Mouse (Mus musculus): ENCODE measurements around the gene Kcnmb4. TPM values are rescaled to one million over a fixed set of nuclear protein-coding genes. Genes with fewer than 3 reads are reported as not detected.
A peak's percentile ranks its signal among the peaks of the same experiment; 100 is the strongest.

The Kcnmb4 gene
- polyA plus RNA-seq, 1 experiment from 2014 or later: 13.1 TPM

DNA sequence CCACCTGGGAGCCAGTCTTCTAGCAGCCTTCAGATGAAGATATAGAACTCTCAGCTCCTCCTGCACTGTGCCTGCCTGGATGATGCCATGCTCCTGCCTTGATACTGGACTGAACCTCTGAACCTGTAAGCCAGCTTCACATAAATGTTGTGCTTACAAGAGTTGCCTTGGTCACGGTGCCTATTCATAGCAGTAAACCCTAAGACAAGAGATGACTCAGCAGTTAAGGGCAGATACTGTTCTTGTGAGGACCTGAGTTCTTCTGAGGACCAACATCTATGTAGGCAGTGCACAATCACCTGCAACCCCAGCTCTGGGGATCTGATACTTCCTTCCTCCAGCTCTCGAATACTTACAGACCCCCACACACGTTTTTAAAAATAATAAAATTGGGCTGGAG, 2.9 kb upstream of the Kcnmb4 start:
- H3K27ac ChIP-seq (replicated peaks): no peak overlapping the region
- WGBS: 90% methylated on average over 3 of the region's 3 CpGs

DNA sequence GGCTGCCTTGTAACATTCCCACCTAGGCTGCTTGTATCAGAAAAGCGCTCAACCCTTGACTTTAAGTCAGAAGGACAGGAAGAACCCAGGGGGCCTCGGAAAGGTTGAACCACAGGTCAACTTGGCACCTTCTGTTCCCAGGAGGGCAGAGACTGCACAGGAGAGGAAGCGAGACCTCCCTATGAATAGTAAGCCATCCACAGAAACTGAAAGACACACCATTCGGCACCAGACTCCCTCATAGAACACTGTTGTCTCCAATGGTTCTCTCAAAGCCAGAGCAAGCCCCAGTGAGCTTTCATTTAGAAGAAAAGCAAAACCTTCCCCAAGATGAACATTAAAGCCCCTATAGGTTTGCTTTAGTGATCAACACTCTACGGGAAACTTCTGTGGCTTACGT, 2.0 kb upstream of the Kcnmb4 start:
- Histone ChIP-seq H3K27me3 (peaks cover 3% of the 10 kb centered on the region; the same call in 1 of the 2 replicates), H3K36me3 (0 out of 2 replicates have a peak, but pooled peaks cover 2% of the 10 kb centered on the region), H3K27ac (replicated peaks) (no peak overlapping the region), H3K4me2 (replicated peaks) (no peak overlapping the region), H3K9me3 (no peaks in the 10 kb centered on the region), H3K4me3 (no peak overlapping the region), H3K4me1 (peaks cover 12% of the 10 kb centered on the region), H3K9ac (replicated peaks) (no peak overlapping the region)
- ATAC-seq (ENCODE audit: low FRiP score, low read depth): no peak
- 81% methylated on average over 6 of the region's 6 CpGs for WGBS

More for the DNA sequence above, 2.9 kb upstream of the Kcnmb4 start:
- 0 out of 2 replicates have a peak, but pooled peaks cover 3% of the 10 kb centered on the region for H3K36me3 ChIP-seq
- H3K9me3 ChIP-seq: no peaks in the 10 kb centered on the region
- no peak for ATAC-seq (ENCODE audit: low FRiP score, low read depth)
- H3K4me3 ChIP-seq: no peak overlapping the region
- H3K9ac ChIP-seq (replicated peaks): no peak overlapping the region
- no peak overlapping the region for H3K4me2 ChIP-seq (replicated peaks)
- H3K27me3 ChIP-seq: peaks cover 3% of the 10 kb centered on the region; the same call in 1 of the 2 replicates
- peaks cover 11% of the 10 kb centered on the region for H3K4me1 ChIP-seq

DNA sequence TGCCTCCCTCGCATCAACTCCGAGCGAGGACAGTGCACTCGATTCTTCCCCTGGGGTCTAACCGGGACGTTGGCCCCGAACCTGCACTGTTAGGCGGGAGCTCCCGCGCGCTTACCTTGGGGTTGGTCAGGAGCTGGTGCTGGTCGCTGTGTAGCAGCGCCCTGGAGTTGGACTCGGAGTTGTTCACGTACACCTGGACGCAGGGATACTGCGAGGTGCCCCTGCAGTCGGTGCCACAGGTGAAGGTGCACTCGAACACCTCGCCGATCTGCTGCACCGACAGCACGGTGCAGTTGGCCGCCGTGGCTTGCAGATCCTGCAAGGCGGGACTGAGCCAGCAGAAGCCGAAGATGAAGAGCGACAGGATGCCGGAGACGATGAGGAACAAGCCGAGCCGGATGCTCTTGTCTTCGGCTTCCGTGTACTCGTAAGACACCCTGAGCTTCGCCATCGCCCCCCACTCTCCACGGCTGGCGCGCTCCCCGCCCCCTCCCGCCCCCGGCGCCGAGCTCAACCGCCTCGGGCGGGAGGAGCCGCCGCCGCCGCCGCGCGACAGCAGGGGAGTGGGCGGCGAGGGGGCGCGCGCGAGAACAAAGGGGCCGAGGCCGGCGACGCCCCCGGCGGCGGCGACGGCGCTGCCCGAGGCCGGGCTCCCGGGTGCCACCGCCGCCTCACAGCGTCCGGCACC, 463 bp downstream of the Kcnmb4 start:
- under 1% methylated on average over 42 of the region's 78 CpGs for WGBS
- Histone ChIP-seq H3K36me3 (no peaks in the 10 kb centered on the region), H3K27ac (replicated peaks) (peak overlapping the region; percentile 80), H3K4me1 (peaks cover 15% of the 10 kb centered on the region), H3K27me3 (peaks cover 3% of the 10 kb centered on the region; the same call in 1 of the 2 replicates), H3K4me3 (peak overlapping the region; percentile 69), H3K9ac (replicated peaks) (peak overlapping the region; percentile 80), H3K9me3 (no peaks in the 10 kb centered on the region), H3K4me2 (replicated peaks) (peak overlapping the region; percentile 90)
- ATAC-seq (ENCODE audit: low FRiP score, low read depth): peak; percentile 80

DNA sequence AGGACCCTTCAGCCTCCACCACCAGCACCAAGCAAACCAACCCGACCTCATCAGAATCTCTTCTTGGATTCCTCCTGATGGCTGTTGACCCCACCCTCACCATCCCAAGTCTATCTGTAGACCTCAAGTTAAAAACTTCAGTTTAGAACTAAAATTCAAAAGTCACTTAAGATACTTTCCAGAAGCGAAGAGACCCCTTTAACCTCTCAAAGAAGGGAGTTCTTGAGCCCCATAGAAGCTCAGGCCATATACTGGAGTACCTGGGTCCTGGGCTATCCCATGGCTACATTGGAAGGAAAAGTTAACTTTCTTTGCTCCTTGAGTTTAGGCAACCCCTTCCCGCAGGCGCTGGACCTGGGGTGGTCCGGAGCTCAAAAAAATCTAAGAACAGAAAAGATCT, 1.1 kb downstream of the Kcnmb4 start:
- 12% methylated on average over 5 of the region's 5 CpGs for WGBS
- ATAC-seq (ENCODE audit: low FRiP score, low read depth): no peak
- no peaks in the 10 kb centered on the region for H3K9me3 ChIP-seq

DNA sequence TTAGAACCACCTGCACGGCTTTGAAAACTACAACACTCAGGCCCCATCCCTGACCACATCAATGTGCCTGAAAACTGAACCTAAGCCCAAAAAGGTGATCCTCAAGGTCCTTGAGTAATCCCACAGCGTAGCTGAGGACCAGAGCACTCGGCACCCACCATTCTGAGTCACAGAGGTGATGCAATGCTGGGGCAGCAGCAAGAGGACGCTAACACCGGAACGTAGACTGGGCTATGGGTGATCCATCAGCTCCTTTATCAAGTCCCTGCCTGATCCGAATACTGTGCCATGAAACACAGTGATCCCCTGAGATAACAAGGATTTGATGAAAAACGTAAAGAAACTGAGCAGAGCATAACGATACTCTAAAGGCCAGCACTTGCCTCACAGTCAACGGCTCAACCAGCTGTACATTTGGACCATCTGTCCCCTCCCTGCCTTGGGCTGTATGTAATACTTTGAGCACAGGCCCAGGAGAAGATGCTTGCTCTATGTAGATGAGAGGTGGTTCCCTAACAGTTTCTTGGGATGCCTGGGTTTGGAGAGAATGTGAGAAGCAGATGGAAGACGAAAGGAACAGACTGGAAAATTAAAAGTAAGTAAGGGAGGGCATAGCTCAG, 3.3 kb downstream of the Kcnmb4 start:
- Histone ChIP-seq H3K9ac (replicated peaks) (no peak overlapping the region), H3K4me2 (replicated peaks) (no peak overlapping the region), H3K27me3 (0 out of 2 replicates have a peak, but pooled peaks cover 3% of the 10 kb centered on the region), H3K4me1 (peaks cover 15% of the 10 kb centered on the region), H3K9me3 (no peaks in the 10 kb centered on the region), H3K36me3 (no peaks in the 10 kb centered on the region), H3K4me3 (no peak overlapping the region), H3K27ac (replicated peaks) (no peak overlapping the region)
- WGBS: 87% methylated on average over 11 of the region's 11 CpGs
- ATAC-seq (ENCODE audit: low FRiP score, low read depth): no peak

More for the DNA sequence above, 1.1 kb downstream of the Kcnmb4 start:
- H3K36me3 ChIP-seq: no peaks in the 10 kb centered on the region
- H3K9ac ChIP-seq (replicated peaks): peak overlapping the region; percentile 80
- H3K27ac ChIP-seq (replicated peaks): no peak overlapping the region
- H3K27me3 ChIP-seq: peaks cover 3% of the 10 kb centered on the region; the same call in 1 of the 2 replicates
- peak overlapping the region; percentile 90 for H3K4me2 ChIP-seq (replicated peaks)
- peaks cover 15% of the 10 kb centered on the region for H3K4me1 ChIP-seq
- peak overlapping the region; percentile 69 for H3K4me3 ChIP-seq

DNA sequence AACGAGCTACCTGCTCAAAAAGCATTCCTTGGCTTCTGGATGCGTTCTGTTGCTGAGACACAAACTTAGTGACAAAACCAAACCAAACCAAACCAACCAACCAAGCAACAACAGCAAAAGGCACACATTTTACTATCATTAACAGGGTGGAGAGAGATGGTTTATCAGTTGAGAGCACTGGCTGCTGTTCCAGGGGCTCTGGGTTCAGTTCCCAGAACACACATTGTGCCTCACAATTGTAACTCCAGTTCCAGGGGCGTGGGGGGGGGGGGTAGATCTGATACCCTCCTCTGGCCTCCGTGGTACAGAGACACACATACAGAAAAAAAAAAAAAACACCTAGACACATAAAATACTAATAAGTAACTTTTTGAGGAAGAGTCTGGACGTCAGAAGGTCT, 5.6 kb downstream of the Kcnmb4 start:
- Histone ChIP-seq H3K4me1 (peaks cover 14% of the 10 kb centered on the region), H3K9me3 (no peaks in the 10 kb centered on the region), H3K4me2 (replicated peaks) (no peak overlapping the region), H3K4me3 (no peak overlapping the region), H3K27me3 (no peaks in the 10 kb centered on the region), H3K36me3 (peaks cover 2% of the 10 kb centered on the region; the same call in 1 of the 2 replicates), H3K27ac (replicated peaks) (no peak overlapping the region), H3K9ac (replicated peaks) (no peak overlapping the region)
- WGBS: 90% methylated on average over 5 of the region's 5 CpGs
- ATAC-seq (ENCODE audit: low FRiP score, low read depth): no peak

DNA sequence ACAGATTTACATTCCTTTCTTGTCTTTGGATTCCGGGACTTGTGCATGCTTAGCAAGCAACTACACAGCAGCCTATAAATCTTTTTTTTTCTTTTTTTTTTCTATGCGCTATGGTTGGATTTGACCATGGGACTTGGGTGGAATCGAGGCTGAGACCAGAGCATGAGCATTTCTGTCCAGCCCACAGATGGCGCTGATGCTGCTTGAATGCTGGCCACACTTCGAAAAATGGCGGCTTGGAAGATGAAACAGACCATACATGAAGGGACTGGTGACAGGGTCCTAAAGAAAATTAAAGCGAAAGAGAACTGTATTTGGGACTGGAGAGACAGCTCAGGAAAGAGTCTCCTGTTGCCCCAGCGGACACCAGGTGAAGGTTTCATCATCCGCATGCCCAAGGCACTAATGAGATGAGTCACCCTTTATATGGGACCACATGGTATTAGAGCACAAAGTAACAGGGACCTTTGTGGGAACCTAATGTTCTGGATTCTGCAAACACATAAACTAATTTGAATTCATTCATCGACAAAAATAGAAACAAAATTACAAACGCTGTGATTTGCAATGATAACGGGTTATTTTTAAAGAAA, 9.8 kb downstream of the Kcnmb4 start:
- H3K4me3 ChIP-seq: no peak overlapping the region
- H3K36me3 ChIP-seq: peaks cover 6% of the 10 kb centered on the region; the same call in 1 of the 2 replicates
- no peak overlapping the region for H3K27ac ChIP-seq (replicated peaks)
- H3K9me3 ChIP-seq: no peaks in the 10 kb centered on the region
- no peak overlapping the region for H3K4me2 ChIP-seq (replicated peaks)
- no peak for ATAC-seq (ENCODE audit: low FRiP score, low read depth)
- no peaks in the 10 kb centered on the region for H3K27me3 ChIP-seq
- WGBS: 93% methylated on average over 12 of the region's 12 CpGs
- no peaks in the 10 kb centered on the region for H3K4me1 ChIP-seq
- H3K9ac ChIP-seq (replicated peaks): no peak overlapping the region

DNA sequence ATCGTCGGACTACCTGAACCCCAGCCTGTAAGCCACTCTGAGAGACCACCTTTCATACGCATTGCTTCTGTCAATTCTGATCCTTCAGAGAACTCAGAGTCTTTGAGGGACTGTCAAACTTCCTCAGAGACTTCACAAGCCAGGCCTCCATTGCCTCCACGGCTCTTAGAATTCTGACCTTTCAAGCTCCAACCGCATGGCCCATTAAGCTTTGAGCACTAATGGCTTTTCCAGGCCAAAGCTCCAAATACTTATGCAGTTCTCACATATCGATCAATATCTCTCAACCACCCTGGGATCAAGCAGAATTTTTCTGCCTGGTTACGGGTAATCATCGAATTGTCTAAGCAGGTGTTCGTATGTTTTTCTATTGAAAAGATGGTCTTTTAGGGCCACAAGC, 12.2 kb downstream of the Kcnmb4 start:
- 86% methylated on average over 9 of the region's 9 CpGs for WGBS
- Histone ChIP-seq H3K4me3 (no peak overlapping the region), H3K36me3 (peaks cover 10% of the 10 kb centered on the region), H3K9me3 (0 out of 2 replicates have a peak, but pooled peaks cover 3% of the 10 kb centered on the region), H3K9ac (replicated peaks) (no peak overlapping the region), H3K4me2 (replicated peaks) (no peak overlapping the region), H3K4me1 (no peaks in the 10 kb centered on the region), H3K27ac (replicated peaks) (no peak overlapping the region), H3K27me3 (no peaks in the 10 kb centered on the region)
- ATAC-seq (ENCODE audit: low FRiP score, low read depth): no peak

DNA sequence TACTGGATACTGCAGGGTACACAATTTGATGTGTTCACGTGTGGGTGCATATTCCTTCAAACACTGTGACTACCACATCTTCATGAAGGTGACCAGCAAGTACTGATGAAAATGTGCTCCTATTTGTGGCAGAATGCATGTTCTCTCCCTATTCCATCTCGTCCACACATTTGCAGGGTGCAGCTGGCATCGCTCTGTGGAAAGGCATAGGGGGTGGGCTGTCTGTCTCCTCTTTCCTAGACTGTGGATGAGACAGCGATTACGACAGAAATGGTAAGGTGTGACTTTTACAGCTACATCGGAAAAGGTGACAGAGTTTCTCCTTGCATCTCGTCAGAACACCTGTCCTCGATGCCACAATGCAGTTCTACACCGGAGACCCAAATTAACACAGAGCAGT, 14.9 kb downstream of the Kcnmb4 start:
- WGBS: 92% methylated on average over 9 of the region's 9 CpGs
- peaks cover 13% of the 10 kb centered on the region for H3K36me3 ChIP-seq
- ATAC-seq (ENCODE audit: low FRiP score, low read depth): no peak

DNA sequence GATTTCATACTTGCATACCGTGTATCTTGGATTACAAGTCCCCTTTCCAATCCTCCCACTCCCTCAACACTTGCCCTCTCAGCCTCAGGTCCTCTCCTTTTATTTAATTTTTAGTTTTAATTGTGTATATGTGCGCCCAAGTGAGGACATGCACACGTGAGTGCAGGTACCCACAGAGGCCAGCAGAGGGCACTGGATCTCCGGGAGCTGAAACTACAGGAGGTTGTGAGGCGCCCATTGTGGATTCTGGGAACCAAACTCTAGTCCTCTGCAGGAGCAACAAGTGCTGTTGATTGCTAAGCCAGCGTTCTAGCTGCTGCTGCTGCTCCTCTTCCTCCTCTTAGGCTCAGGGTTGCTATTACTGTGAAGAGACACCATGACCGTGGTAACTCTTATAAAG, 20.9 kb downstream of the Kcnmb4 start:
- no peak overlapping the region for H3K4me3 ChIP-seq
- ATAC-seq (ENCODE audit: low FRiP score, low read depth): no peak
- peaks cover 7% of the 10 kb centered on the region for H3K36me3 ChIP-seq
- 94% methylated on average over 7 of the region's 7 CpGs for WGBS
- 0 out of 2 replicates have a peak, but pooled peaks cover 3% of the 10 kb centered on the region for H3K9me3 ChIP-seq
- H3K4me2 ChIP-seq (replicated peaks): no peak overlapping the region
- no peaks in the 10 kb centered on the region for H3K27me3 ChIP-seq
- H3K4me1 ChIP-seq: no peaks in the 10 kb centered on the region
- no peak overlapping the region for H3K9ac ChIP-seq (replicated peaks)
- H3K27ac ChIP-seq (replicated peaks): no peak overlapping the region

More for the DNA sequence above, 14.9 kb downstream of the Kcnmb4 start:
- Histone ChIP-seq H3K9ac (replicated peaks) (no peak overlapping the region), H3K4me1 (no peaks in the 10 kb centered on the region), H3K4me3 (no peak overlapping the region), H3K9me3 (0 out of 2 replicates have a peak, but pooled peaks cover 3% of the 10 kb centered on the region), H3K27ac (replicated peaks) (no peak overlapping the region), H3K4me2 (replicated peaks) (no peak overlapping the region), H3K27me3 (no peaks in the 10 kb centered on the region)

DNA sequence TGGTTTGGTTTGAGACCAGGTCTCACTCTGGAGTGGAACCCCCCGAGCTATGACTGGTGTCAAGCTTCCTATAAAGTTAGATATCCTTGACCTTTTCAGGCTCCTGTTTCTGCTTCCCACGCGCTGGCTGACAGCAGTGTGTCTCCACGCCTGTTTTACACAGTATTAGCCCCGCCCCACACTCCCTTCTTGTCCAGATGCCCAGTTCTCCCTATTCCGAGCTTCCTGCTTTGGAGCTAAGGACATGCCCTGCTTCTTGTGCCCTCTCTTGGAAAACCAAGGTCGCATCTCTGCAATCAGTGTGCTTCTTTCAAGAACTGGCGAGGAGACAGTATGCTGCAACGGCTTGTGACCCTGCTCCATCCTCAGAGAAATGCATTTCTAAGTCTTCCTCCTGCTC, 23.1 kb downstream of the Kcnmb4 start:
- Histone ChIP-seq H3K9me3 (no peaks in the 10 kb centered on the region), H3K9ac (replicated peaks) (no peak overlapping the region), H3K36me3 (no peaks in the 10 kb centered on the region), H3K4me3 (no peak overlapping the region), H3K4me2 (replicated peaks) (no peak overlapping the region), H3K4me1 (no peaks in the 10 kb centered on the region), H3K27me3 (no peaks in the 10 kb centered on the region), H3K27ac (replicated peaks) (no peak overlapping the region)
- no peak for ATAC-seq (ENCODE audit: low FRiP score, low read depth)
- 84% methylated on average over 9 of the region's 9 CpGs for WGBS

DNA sequence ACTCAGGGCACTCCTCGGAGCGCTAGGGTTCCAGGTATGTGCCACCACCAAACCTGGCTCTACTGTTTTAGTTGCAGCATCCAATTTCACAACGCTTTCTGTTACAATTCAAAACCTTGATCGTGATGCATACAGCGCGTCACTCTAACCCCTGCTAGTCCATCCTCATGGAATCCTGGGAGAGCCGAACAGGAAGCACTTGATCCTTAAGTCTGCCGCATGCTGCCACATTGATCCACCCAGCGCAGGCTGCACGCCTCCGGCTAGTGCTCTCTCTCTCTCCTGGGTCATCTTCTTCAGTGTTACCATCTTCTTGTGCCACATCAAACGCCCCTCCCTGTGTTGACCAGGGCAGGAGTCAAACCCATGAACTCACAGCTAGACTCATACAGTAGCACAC, 25.5 kb downstream of the Kcnmb4 start:
- no peaks in the 10 kb centered on the region for H3K9me3 ChIP-seq
- no peak for ATAC-seq (ENCODE audit: low FRiP score, low read depth)
- no peak overlapping the region for H3K27ac ChIP-seq (replicated peaks)
- no peak overlapping the region for H3K4me3 ChIP-seq
- H3K4me1 ChIP-seq: no peaks in the 10 kb centered on the region
- no peak overlapping the region for H3K4me2 ChIP-seq (replicated peaks)
- 96% methylated on average over 12 of the region's 12 CpGs for WGBS
- no peaks in the 10 kb centered on the region for H3K27me3 ChIP-seq
- H3K9ac ChIP-seq (replicated peaks): no peak overlapping the region
- no peaks in the 10 kb centered on the region for H3K36me3 ChIP-seq
